Mouse (Mus musculus) neural tube, embryonic 12.5 days (tissue): ENCODE data around the gene Map3k3. TPM values are rescaled to one million over a fixed set of nuclear protein-coding genes. Genes with fewer than 3 reads are reported as not detected.
A peak's percentile ranks its signal among the peaks of the same experiment; 100 is the strongest.
"Not testable (repeated sequence)": the region's sequence is repeated elsewhere in the genome, so short reads cannot be mapped to it uniquely, and the experiment has no call there.

ENCODE experiments used
- ATAC-seq: fragments of 200-750 bp; cut with Nextera tagmentation; 2 replicates; pipeline ENCODE4 v1.8.0; 2017; ENCODE audit warnings: low read depth, mild to moderate bottlenecking, moderate TSS enrichment, moderate library complexity; ENCODE audit not compliant: low FRiP score
- H3K27ac ChIP-seq: fragments of 300-500 bp; sonication (generic); 2 replicates; pipeline ENCODE4 v1.5.1; 2016
- H3K27me3 ChIP-seq: fragments of 300-500 bp; sonication (generic); replicated peaks from 2 replicates; pipeline ENCODE4 v1.6.1; 2016; ENCODE audit warnings: mild to moderate bottlenecking
- H3K36me3 ChIP-seq: fragments of 300-500 bp; sonication (generic); 2 replicates; pipeline ENCODE4 v1.6.1; 2016; ENCODE audit warnings: mild to moderate bottlenecking
- H3K4me1 ChIP-seq: fragments of 300-500 bp; sonication (generic); 2 replicates; pipeline ENCODE4 v1.6.1; 2016
- H3K4me2 ChIP-seq: fragments of 300-500 bp; sonication (generic); replicated peaks from 2 replicates; pipeline ENCODE4 v1.6.1; 2016; ENCODE audit warnings: mild to moderate bottlenecking
- H3K4me3 ChIP-seq: fragments of 300-500 bp; sonication (generic); 2 replicates; pipeline ENCODE4 v1.5.1; 2016
- H3K9ac ChIP-seq: fragments of 300-500 bp; sonication (generic); 2 replicates; pipeline ENCODE4 v1.6.1; 2016; ENCODE audit warnings: mild to moderate bottlenecking
- H3K9me3 ChIP-seq: fragments of 300-500 bp; sonication (generic); 2 replicates; pipeline ENCODE4 v1.6.1; 2016; ENCODE audit warnings: mild to moderate bottlenecking
- WGBS: fragments of 180-500 bp; shearing (Covaris S2); methylation state at CpG from one replicate; pipeline ENCODE4 v1.1.7; 2016; 5-methylcytosine and 5-hydroxymethylcytosine counted together
- polyA plus RNA-seq: library from polyadenylated mRNA; unstranded; fragments of >200 nt; fragmentation: Nextera tagmentation; extraction: Ambion mirVana; gene quantifications from 2 replicates; pipeline ENCODE4 v1.2.1, GENCODE M21; 2016

The Map3k3 gene
- polyA plus RNA-seq, 1 experiment from 2014 or later = 24.4 TPM

- no peak overlapping the region for H3K4me3 ChIP-seq
- ATAC-seq = no peak
- no peak overlapping the region for H3K4me2 ChIP-seq
- 94% methylated on average over 1 of the region's 1 CpGs for WGBS
- H3K27ac ChIP-seq = no peak overlapping the region
- no peaks in the 10 kb centered on the region for H3K27me3 ChIP-seq
- no peak overlapping the region for H3K9ac ChIP-seq
- 0 out of 2 replicates have a peak, but pooled peaks cover 6% of the 10 kb centered on the region for H3K36me3 ChIP-seq
- H3K9me3 ChIP-seq = no peaks in the 10 kb centered on the region
- H3K4me1 ChIP-seq = no peaks in the 10 kb centered on the region
These were observed 13.8 kb downstream of the Map3k3 start for GRCm38 (mm10) chr11:106098223-106098622.

DNA sequence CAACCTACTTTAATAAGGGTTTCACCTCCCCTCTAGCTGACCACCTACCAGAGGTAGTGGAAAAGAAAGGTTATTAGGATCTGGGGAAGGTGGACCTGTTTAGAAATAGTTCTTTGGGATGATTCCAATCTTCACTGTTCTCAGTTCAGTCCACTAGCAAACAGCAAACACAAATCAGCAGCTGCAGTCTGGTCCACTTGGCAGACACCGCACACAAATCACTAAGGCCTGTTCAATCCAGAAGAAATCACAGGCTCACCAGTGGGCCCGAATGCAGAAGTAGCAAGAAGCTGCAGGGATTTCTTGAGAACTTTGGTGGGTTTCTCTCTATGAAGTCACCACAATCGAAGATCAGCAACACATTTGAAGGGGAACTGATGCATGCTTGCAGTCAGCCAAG, 18.5 kb downstream of the Map3k3 start:
- no peak overlapping the region for H3K4me2 ChIP-seq
- 93% methylated on average over 3 of the region's 3 CpGs for WGBS
- 0 out of 2 replicates have a peak, but pooled peaks cover 6% of the 10 kb centered on the region for H3K36me3 ChIP-seq
- no peak overlapping the region for H3K27ac ChIP-seq
- no peaks in the 10 kb centered on the region for H3K4me1 ChIP-seq
- H3K9ac ChIP-seq = no peak overlapping the region
- no peaks in the 10 kb centered on the region for H3K27me3 ChIP-seq
- no peak for ATAC-seq
- no peaks in the 10 kb centered on the region for H3K9me3 ChIP-seq
- H3K4me3 ChIP-seq = no peak overlapping the region

- H3K4me1 ChIP-seq = no peaks in the 10 kb centered on the region
- H3K9me3 ChIP-seq = no peaks in the 10 kb centered on the region
- no peak overlapping the region for H3K4me3 ChIP-seq
- no peak for ATAC-seq
- H3K9ac ChIP-seq = no peak overlapping the region
- no peak overlapping the region for H3K4me2 ChIP-seq
- H3K27me3 ChIP-seq = no peaks in the 10 kb centered on the region
- H3K36me3 ChIP-seq = peaks cover 6% of the 10 kb centered on the region; the same call in 1 of the 2 replicates
- WGBS = 89% methylated on average over 8 of the region's 8 CpGs
- no peak overlapping the region for H3K27ac ChIP-seq
These were observed 21.7 kb downstream of the Map3k3 start for GRCm38 (mm10) chr11:106106047-106106587.

GRCm38 (mm10) chr11:106111688-106112087, 27.3 kb downstream of the Map3k3 start:
- ATAC-seq = no peak
- no peak overlapping the region for H3K9ac ChIP-seq
- no peaks in the 10 kb centered on the region for H3K9me3 ChIP-seq
- H3K4me3 ChIP-seq = no peak overlapping the region
- no peaks in the 10 kb centered on the region for H3K27me3 ChIP-seq
- no peak overlapping the region for H3K4me2 ChIP-seq
- H3K4me1 ChIP-seq = no peaks in the 10 kb centered on the region
- peaks cover 15% of the 10 kb centered on the region for H3K36me3 ChIP-seq
- no peak overlapping the region for H3K27ac ChIP-seq

DNA sequence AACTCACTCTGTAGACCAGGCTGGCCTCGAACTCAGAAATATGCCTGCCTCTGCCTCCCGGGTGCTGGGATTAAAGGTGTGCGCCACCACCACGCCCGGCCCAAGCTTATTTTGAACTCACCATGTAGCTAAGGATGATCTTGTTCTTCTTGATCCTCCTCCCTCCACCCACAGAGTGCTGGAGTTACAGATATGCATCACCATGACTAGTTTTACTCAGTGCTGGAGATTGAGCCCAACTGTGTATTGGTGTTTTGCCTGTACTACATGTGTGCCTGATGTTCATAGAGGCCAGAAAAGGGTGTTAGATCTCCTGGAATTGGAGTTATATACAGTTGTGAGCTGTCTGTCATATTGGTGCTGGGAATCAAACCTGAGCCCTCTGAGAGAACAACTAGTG, 37.8 kb downstream of the Map3k3 start:
- no peaks in the 10 kb centered on the region for H3K27me3 ChIP-seq
- no peaks in the 10 kb centered on the region for H3K9me3 ChIP-seq
- no peak overlapping the region for H3K9ac ChIP-seq
- H3K4me2 ChIP-seq = no peak overlapping the region
- H3K4me1 ChIP-seq = no peaks in the 10 kb centered on the region
- no peak overlapping the region for H3K27ac ChIP-seq
- ATAC-seq = no peak
- peaks cover 55% of the 10 kb centered on the region for H3K36me3 ChIP-seq
- WGBS = 96% methylated on average over 5 of the region's 5 CpGs
- H3K4me3 ChIP-seq = no peak overlapping the region

DNA sequence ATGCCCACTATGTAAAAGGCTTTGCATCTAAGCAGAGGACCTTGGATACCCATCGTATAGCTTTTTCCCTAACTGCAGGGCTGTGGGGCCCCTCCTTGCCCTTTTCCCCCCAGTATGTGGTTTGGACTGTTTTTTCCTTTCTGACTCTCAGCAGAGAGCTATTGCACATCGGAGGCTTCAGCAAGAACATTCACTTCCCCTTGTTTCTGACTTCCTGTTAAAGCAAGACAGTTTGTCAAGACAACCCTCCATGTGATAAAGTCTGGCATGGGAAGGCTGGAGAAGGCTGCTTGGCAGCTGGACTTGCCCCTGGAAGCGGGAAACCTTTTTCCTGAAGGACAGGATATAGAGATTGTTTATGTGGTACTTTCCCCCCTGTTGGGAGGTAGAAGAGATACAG, 38.3 kb downstream of the Map3k3 start:
- Histone ChIP-seq H3K4me1 (no peaks in the 10 kb centered on the region), H3K9ac (no peak overlapping the region), H3K4me3 (no peak overlapping the region), H3K9me3 (no peaks in the 10 kb centered on the region), H3K4me2 (no peak overlapping the region), H3K36me3 (peaks cover 50% of the 10 kb centered on the region), H3K27ac (no peak overlapping the region), H3K27me3 (no peaks in the 10 kb centered on the region)
- 83% methylated on average over 3 of the region's 3 CpGs for WGBS
- no peak for ATAC-seq

DNA sequence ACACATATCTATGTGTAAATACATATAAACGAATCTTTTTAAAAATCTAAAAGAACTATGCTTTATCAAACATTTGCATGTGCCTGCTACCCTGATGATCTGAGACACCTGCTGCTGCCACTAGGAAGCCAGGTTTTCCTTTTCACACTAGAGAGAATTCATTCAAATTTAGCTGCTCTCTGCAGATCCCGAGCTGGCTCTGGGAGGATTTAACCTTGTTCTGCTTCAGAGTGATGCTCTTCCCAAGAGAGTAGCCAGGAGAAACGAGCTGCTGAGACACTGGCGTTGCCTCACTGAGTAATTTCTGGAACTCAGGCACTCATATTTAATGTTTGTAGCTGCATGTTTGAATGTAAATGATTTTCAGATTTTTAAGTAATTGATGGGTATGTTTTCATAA, 40.4 kb downstream of the Map3k3 start:
- no peak for ATAC-seq
- Histone ChIP-seq H3K4me2 (no peak overlapping the region), H3K36me3 (peaks cover 41% of the 10 kb centered on the region), H3K9ac (no peak overlapping the region), H3K9me3 (no peaks in the 10 kb centered on the region), H3K4me1 (no peaks in the 10 kb centered on the region), H3K4me3 (no peak overlapping the region), H3K27ac (no peak overlapping the region), H3K27me3 (no peaks in the 10 kb centered on the region)
- WGBS = 82% methylated on average over 4 of the region's 4 CpGs

DNA sequence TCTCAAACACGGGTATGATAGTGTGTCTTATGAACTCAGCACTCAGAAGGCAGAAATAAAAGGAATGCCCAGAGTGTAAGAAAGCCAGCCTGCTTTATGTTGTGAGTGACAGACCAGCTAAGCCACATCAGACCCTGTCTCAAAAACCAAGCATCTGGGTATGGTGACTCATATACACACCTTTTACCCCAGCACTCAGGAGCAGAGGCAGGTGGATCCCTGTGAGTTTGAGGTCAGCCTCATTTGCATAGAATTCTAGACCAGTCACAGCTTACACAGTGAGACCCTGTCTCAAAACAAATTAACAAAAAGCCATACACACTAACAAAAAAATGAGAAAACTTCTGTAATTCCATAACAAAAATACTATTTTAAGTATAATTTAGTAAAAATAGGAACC, 41.4 kb downstream of the Map3k3 start:
- no peak for ATAC-seq
- Histone ChIP-seq H3K4me3 (no peak overlapping the region), H3K27me3 (no peaks in the 10 kb centered on the region), H3K36me3 (peaks cover 36% of the 10 kb centered on the region), H3K4me2 (no peak overlapping the region), H3K9ac (no peak overlapping the region), H3K4me1 (no peaks in the 10 kb centered on the region), H3K27ac (no peak overlapping the region), H3K9me3 (no peaks in the 10 kb centered on the region)
- WGBS = 84% methylated on average over 1 of the region's 1 CpGs

DNA sequence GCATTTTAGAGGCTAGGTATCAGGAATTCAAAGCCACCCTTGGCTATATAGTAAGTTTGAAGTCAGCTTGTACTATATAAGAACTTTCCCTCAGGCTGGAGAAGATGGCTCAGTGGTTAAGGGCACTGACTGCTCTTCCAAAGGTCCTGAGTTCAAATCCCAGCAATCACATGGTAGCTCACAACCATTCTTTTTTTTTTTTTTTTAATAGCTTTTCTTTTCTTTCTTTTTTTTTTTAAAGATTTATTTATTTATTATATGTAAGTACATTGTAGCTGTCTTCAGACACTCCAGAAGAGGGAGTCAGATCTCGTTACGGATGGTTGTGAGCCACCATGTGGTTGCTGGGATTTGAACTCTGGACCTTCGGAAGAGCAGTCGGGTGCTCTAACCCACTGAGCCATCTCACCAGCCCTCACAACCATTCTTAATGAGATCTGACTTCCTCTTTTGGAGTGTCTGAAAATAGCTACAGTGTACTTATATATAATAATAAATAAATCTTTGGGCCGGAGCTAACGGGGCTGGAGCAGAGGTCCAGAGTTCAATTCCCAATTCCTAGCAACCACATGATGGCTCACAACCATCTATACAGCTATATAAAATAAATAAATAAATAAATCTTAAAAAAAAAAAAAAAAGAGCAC, 42.4 kb downstream of the Map3k3 start:
- H3K9ac ChIP-seq, H3K4me2 ChIP-seq, ATAC-seq, H3K4me1 ChIP-seq, H3K9me3 ChIP-seq, H3K27me3 ChIP-seq, H3K4me3 ChIP-seq, H3K27ac ChIP-seq: not testable (repeated sequence)
- WGBS = over 99% methylated on average over 5 of the region's 6 CpGs
- peaks cover 30% of the 10 kb centered on the region for H3K36me3 ChIP-seq

DNA sequence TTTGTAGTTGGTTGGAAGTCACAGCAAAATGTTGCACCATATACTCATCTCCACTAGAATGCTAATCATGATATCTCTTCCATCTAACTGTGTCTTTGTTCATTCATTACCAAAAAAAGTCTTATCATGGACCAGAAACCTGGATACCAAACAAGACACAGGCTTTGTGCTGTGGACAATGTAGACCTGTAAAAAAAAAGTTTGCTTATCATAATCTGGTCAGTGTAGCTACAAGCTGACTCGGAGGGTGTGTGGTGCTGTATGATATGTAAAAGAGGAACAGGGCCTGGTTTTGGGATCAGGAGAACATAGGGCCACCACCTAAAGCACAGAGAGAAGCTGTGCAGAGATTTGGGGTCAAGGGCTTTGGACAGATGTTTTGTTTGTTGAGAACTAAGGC, 45.1 kb downstream of the Map3k3 start:
- peaks cover 13% of the 10 kb centered on the region for H3K36me3 ChIP-seq
- H3K9ac ChIP-seq = no peak overlapping the region
- 89% methylated on average over 1 of the region's 1 CpGs for WGBS
- H3K4me3 ChIP-seq = no peak overlapping the region
- no peaks in the 10 kb centered on the region for H3K9me3 ChIP-seq
- no peak for ATAC-seq
- no peaks in the 10 kb centered on the region for H3K4me1 ChIP-seq
- H3K4me2 ChIP-seq = no peak overlapping the region
- H3K27ac ChIP-seq = no peak overlapping the region
- H3K27me3 ChIP-seq = no peaks in the 10 kb centered on the region

GRCm38 (mm10) chr11:106132516-106132915, 48.1 kb downstream of the Map3k3 start:
- Histone ChIP-seq H3K36me3 (peaks cover 12% of the 10 kb centered on the region), H3K4me1 (peaks cover 6% of the 10 kb centered on the region; the same call in 1 of the 2 replicates), H3K4me2 (no peak overlapping the region), H3K27ac (no peak overlapping the region), H3K9ac (no peak overlapping the region), H3K27me3 (no peaks in the 10 kb centered on the region), H3K4me3 (no peak overlapping the region), H3K9me3 (no peaks in the 10 kb centered on the region)
- WGBS = 93% methylated on average over 5 of the region's 5 CpGs
- no peak for ATAC-seq

DNA sequence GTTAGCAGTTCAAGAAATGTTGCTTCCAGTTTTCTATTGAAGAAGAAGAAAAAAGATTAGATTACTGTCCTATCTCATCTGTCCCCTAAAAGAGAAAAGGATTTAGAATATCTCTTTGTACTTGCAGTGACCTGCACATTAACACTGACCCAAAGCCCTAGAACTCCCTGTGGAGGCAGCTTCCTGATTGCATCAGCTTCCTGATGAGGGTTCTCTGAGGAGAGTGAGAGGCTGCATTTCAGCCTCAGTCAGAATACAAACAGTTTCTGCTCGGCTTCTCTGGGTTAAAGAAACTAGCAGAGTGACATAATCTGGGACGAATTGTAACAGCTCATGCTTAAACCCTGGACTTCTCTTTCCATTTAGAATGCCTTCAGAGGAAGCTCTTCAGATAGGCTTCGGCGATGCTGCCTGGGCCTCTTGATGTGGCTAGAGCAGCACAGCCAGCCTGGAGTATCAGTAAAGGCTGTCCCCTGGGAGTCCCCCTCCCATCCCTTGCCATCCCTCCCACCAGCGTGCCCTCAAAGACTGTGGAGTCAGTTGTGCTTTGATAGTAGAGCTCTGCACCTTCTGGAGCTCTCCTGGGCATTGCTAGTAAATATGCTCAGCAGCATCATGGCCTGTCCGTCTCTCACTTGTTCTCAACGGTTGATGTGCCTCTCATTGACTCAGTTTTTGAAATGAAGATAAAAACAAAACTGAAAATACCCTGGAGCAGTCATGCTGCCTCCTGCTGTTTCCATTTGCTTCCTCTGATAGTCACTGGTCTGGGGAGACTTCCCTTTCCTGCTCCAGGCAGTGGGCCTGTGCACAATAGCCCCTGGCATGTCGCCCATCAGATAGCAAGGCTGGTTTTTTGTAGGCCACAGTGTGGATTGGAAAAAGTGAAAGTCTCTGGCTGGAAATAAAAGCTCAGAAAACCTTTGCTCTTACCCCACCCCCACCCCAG, 50.4 kb downstream of the Map3k3 start:
- peak overlapping the region; percentile 5; the same call in 1 of the 2 replicates for H3K4me2 ChIP-seq

More for the DNA sequence above, 50.4 kb downstream of the Map3k3 start:
- H3K4me3 ChIP-seq = no peak overlapping the region
- peaks cover 6% of the 10 kb centered on the region; the same call in 1 of the 2 replicates for H3K36me3 ChIP-seq
- no peak overlapping the region for H3K9ac ChIP-seq
- no peak for ATAC-seq
- no peaks in the 10 kb centered on the region for H3K9me3 ChIP-seq
- peaks cover 6% of the 10 kb centered on the region; the same call in 1 of the 2 replicates for H3K4me1 ChIP-seq
- H3K27me3 ChIP-seq = no peaks in the 10 kb centered on the region
- H3K27ac ChIP-seq = peak overlapping the region; percentile 46; the same call in 1 of the 2 replicates
- WGBS = 47% methylated on average over 8 of the region's 8 CpGs
